Mouse (Mus musculus) myocyte (in vitro differentiated cells): ENCODE results near the gene Rbck1. TPM values are rescaled to one million over a fixed set of nuclear protein-coding genes. Genes with fewer than 3 reads are reported as not detected.

Source experiments
- H3K27me3 ChIP-seq: one replicate; pipeline ENCODE4 v1.6.1; 2011; ENCODE audit not compliant: control insufficient read depth, insufficient read depth, insufficient read length
- H3K36me3 ChIP-seq: one replicate; pipeline ENCODE4 v1.6.1; 2011; ENCODE audit not compliant: control insufficient read depth, insufficient read depth
- H3K4me2 ChIP-seq: one replicate; pipeline ENCODE4 v1.6.1; 2011; ENCODE audit warnings: low read depth, control low read depth
- H3K4me3 ChIP-seq: one replicate; pipeline ENCODE4 v1.5.1; 2011; ENCODE audit warnings: mild to moderate bottlenecking, control low read depth, moderate library complexity
- H3K79me2 ChIP-seq: one replicate; pipeline ENCODE4 v1.6.1; 2011; ENCODE audit not compliant: control insufficient read depth, insufficient read depth
- H3ac ChIP-seq: one replicate; pipeline ENCODE4 v1.6.1; 2011; ENCODE audit not compliant: control insufficient read depth, insufficient read length
- CEBPB ChIP-seq: IDR thresholded peaks from 2 replicates; pipeline ENCODE4 v1.6.1; 2011; ENCODE audit warnings: mild to moderate bottlenecking, moderate library complexity; ENCODE audit not compliant: poor library complexity, insufficient read depth, severe bottlenecking
- E2F4 ChIP-seq: IDR thresholded peaks from one replicate; pipeline ENCODE4 v1.6.1; 2011; ENCODE audit warnings: mild to moderate bottlenecking, control low read depth, moderate library complexity; ENCODE audit not compliant: insufficient read depth
- MAX ChIP-seq: IDR thresholded peaks from one replicate; pipeline ENCODE4 v1.6.1; 2011; ENCODE audit warnings: low read depth, mild to moderate bottlenecking, control low read depth
- MYOD1 ChIP-seq, 3 experiments: IDR thresholded peaks; one replicate each; pipeline ENCODE4 v1.6.1; 2011; ENCODE audit warnings: control low read depth in 2 of 3, low read depth in 2 of 3, mild to moderate bottlenecking in 2 of 3, moderate library complexity in 1 of 3; ENCODE audit not compliant: insufficient read length in 2 of 3, control insufficient read depth in 1 of 3
- MYOG ChIP-seq, 3 experiments: IDR thresholded peaks; one replicate each; pipeline ENCODE4 v1.6.1; 2011; ENCODE audit warnings: control low read depth in 2 of 3, low read depth in 2 of 3, mild to moderate bottlenecking in 2 of 3; ENCODE audit not compliant: insufficient read length in 2 of 3, control insufficient read depth in 1 of 3, insufficient read depth in 1 of 3
- POLR2A ChIP-seq: IDR thresholded peaks from one replicate; pipeline ENCODE4 v1.6.1; 2011; ENCODE audit warnings: low read depth, mild to moderate bottlenecking, control low read depth, moderate library complexity; ENCODE audit not compliant: insufficient read length
- POLR2AphosphoS2 ChIP-seq: IDR thresholded peaks from one replicate; pipeline ENCODE4 v1.6.1; 2011; ENCODE audit warnings: low read depth, control low read depth; ENCODE audit not compliant: insufficient read length
- REST ChIP-seq: IDR thresholded peaks from one replicate; pipeline ENCODE4 v1.6.1; 2011; ENCODE audit warnings: mild to moderate bottlenecking, control low read depth, moderate library complexity; ENCODE audit not compliant: insufficient read depth, insufficient read length
- SRF ChIP-seq: IDR thresholded peaks from one replicate; pipeline ENCODE4 v1.6.1; 2011; ENCODE audit warnings: low read depth; ENCODE audit not compliant: control insufficient read depth, insufficient read length
- TCF12 ChIP-seq: IDR thresholded peaks from one replicate; pipeline ENCODE4 v1.6.1; 2011; ENCODE audit warnings: mild to moderate bottlenecking, control low read depth; ENCODE audit not compliant: poor library complexity, insufficient read depth, severe bottlenecking
- TCF3 ChIP-seq: IDR thresholded peaks from one replicate; pipeline ENCODE4 v1.6.1; 2011; ENCODE audit warnings: low read depth, control low read depth; ENCODE audit not compliant: insufficient read length
- USF1 ChIP-seq: IDR thresholded peaks from one replicate; pipeline ENCODE4 v1.6.1; 2011; ENCODE audit warnings: low read depth, mild to moderate bottlenecking, control low read depth, moderate library complexity
- polyA plus RNA-seq: library from polyadenylated mRNA; unstranded; fragments of >200 nt; fragmentation: generic; extraction: Trizol; gene quantifications from one replicate; pipeline ENCODE4 v1.2.1, GENCODE M21; 2012; ENCODE audit warnings: missing spikeins

The Rbck1 gene
- polyA plus RNA-seq, 1 experiment, result 73.3 TPM

- Histone ChIP-seq H3K27me3 (peaks cover 34% of the 10 kb centered on the region), H3K36me3 (no peaks in the 10 kb centered on the region)
- TF ChIP-seq E2F4 (no peak), REST (no peak), POLR2A (no peak), SRF (no peak), TCF12 (no peak), POLR2AphosphoS2 (no peak), MAX (no peak), USF1 (no peak), TCF3 (no peak), MYOD1 (IDR thresholded peaks at IDR 0.05; ENCODE audit: control insufficient read depth in 1 of 3, insufficient read length in 2 of 3, low read depth in 2 of 3) (no peak), MYOG (IDR thresholded peaks at IDR 0.05; ENCODE audit: control insufficient read depth in 1 of 3, insufficient read depth in 1 of 3, insufficient read length in 2 of 3, low read depth in 2 of 3) (no peak), CEBPB (no peak)
Observed at GRCm38 (mm10) chr2:152372104-152372503, 39.7 kb upstream of the Rbck1 start.

GRCm38 (mm10) chr2:152368532-152369140 is 36.2 kb upstream of the Rbck1 start:
- Histone ChIP-seq H3K4me3 (no peak overlapping the region), H3K4me2 (peak overlapping the region; percentile 44), H3K27me3 (peaks cover 2% of the 10 kb centered on the region), H3ac (no peak overlapping the region), H3K36me3 (no peaks in the 10 kb centered on the region), H3K79me2 (no peaks in the 10 kb centered on the region)
- TF ChIP-seq E2F4 (no peak), MYOG (IDR thresholded peaks at IDR 0.05; ENCODE audit: control insufficient read depth in 1 of 3, insufficient read depth in 1 of 3, insufficient read length in 2 of 3, low read depth in 2 of 3) (no peak), SRF (no peak), POLR2AphosphoS2 (no peak), USF1 (no peak), TCF12 (no peak), POLR2A (no peak), CEBPB (no peak), REST (no peak), TCF3 (no peak), MAX (no peak), MYOD1 (IDR thresholded peaks at IDR 0.05; ENCODE audit: control insufficient read depth in 1 of 3, insufficient read length in 2 of 3, low read depth in 2 of 3) (no peak)

More at GRCm38 (mm10) chr2:152372104-152372503, 39.7 kb upstream of the Rbck1 start:
- H3K4me3 ChIP-seq, result no peak overlapping the region
- H3K4me2 ChIP-seq, result no peak overlapping the region
- H3K79me2 ChIP-seq, result no peaks in the 10 kb centered on the region
- no peak overlapping the region for H3ac ChIP-seq

GRCm38 (mm10) chr2:152367917-152368316 is 35.5 kb upstream of the Rbck1 start:
- no peaks in the 10 kb centered on the region for H3K27me3 ChIP-seq
- H3K79me2 ChIP-seq, result no peaks in the 10 kb centered on the region
- H3K4me3 ChIP-seq, result no peak overlapping the region
- TF ChIP-seq MYOG (IDR thresholded peaks at IDR 0.05; ENCODE audit: control insufficient read depth in 1 of 3, insufficient read depth in 1 of 3, insufficient read length in 2 of 3, low read depth in 2 of 3), result no peak
- TF ChIP-seq E2F4, result no peak
- TF ChIP-seq MYOD1 (IDR thresholded peaks at IDR 0.05; ENCODE audit: control insufficient read depth in 1 of 3, insufficient read length in 2 of 3, low read depth in 2 of 3), result no peak
- no peak for TF ChIP-seq POLR2AphosphoS2
- TF ChIP-seq USF1, result no peak
- TF ChIP-seq POLR2A, result no peak
- TF ChIP-seq SRF, result no peak
- TF ChIP-seq TCF12, result no peak
- TF ChIP-seq CEBPB, result no peak
- no peak for TF ChIP-seq REST
- TF ChIP-seq MAX, result no peak
- TF ChIP-seq TCF3, result no peak
- no peak overlapping the region for H3K4me2 ChIP-seq
- no peaks in the 10 kb centered on the region for H3K36me3 ChIP-seq
- H3ac ChIP-seq, result no peak overlapping the region

GRCm38 (mm10) chr2:152363245-152364147 is 31.0 kb upstream of the Rbck1 start:
- Histone ChIP-seq H3K27me3 (no peaks in the 10 kb centered on the region), H3K79me2 (no peaks in the 10 kb centered on the region), H3K4me2 (peak overlapping the region; percentile 62), H3K36me3 (no peaks in the 10 kb centered on the region), H3K4me3 (no peak overlapping the region), H3ac (no peak overlapping the region)
- TF ChIP-seq MYOD1 (IDR thresholded peaks at IDR 0.05; ENCODE audit: control insufficient read depth in 1 of 3, insufficient read length in 2 of 3, low read depth in 2 of 3), result no peak
- no peak for TF ChIP-seq SRF
- TF ChIP-seq MAX, result no peak
- TF ChIP-seq CEBPB, result no peak
- no peak for TF ChIP-seq E2F4
- no peak for TF ChIP-seq POLR2AphosphoS2
- no peak for TF ChIP-seq TCF3
- no peak for TF ChIP-seq USF1
- TF ChIP-seq TCF12, result no peak
- no peak for TF ChIP-seq REST
- TF ChIP-seq POLR2A, result no peak
- no peak for TF ChIP-seq MYOG (IDR thresholded peaks at IDR 0.05; ENCODE audit: control insufficient read depth in 1 of 3, insufficient read depth in 1 of 3, insufficient read length in 2 of 3, low read depth in 2 of 3)
